Mouse (Mus musculus) regulatory T cell (primary cell): ENCODE measurements around the gene Uba52.

Experiments
- in situ Hi-C: fragments of 300-600 bp; cut with MboI, MseI; formaldehyde crosslinking; loops from one replicate; pipeline ENCODE4 v1.15.1; 2025; ENCODE audit warnings: high pct_unique_total_duplicates

Uba52 gene

GRCm38 (mm10) chr8:70459636-70460035 is 51.0 kb downstream of the Uba52 start:
- in situ Hi-C loops: no loop called here

DNA sequence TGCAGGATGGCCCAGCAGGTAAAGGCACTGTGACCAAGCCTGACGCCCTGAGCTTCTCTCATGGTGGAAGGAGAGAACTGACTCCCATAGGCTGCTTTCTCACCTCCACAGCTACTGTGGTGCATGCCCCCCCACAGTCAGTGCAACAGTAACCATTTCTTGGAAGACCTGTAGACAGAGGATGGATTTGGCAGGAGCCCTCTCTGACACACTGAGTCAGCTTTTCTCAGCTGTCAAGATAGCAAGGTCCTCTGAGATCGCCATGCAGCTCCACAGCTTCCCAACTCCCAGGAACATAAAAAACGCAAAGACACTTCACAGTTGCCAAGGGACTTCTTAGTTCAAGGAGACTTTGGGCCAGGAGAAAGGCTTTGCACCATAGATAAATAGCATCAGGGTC is 52.1 kb downstream of the Uba52 start:
- in situ Hi-C loops: no loop called here
